Mouse (Mus musculus) cerebellum, postnatal 4 days (tissue): ENCODE results near the gene Creb3l4.

Source experiments
- DNase-seq, 2 experiments: peaks; one replicate each; pipeline ENCODE4 v3.0.0; 2022; ENCODE audit warnings: low spot score in 2 of 2, mixed read lengths in 1 of 2

Gene Creb3l4

DNA sequence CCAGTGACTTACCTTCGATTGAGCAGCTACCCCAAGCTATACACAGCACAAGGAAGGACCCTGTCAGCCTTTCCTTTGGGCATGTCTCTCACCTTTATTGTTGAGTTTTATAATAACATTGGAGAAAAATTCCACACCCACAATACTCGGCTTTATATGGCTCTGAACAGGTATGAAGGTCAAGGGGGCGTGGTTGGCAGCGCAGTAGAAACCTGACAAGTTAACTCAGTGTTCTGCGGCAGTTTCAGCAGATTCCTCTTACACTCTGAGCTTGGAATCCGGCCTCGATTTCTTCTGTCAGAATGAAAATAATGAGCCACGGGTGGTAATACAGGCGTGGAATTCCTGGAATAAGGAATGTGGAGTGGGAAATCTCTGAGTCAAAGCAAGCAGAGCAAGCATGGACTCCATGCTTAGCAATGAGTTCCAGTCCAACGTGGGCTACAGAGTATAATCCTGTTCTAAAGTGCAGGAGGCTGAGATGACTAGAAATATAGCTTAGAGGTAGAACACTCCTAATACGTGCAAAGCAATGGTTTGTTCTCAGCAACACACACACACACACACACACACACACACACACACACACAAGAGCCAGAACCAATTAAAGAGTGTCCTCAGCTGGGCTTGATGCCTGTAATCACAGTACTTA is 52.3 kb downstream of the Creb3l4 start:
- DNase-seq, result no peak
